ENCODE assay signal across 11 mouse cellular contexts in the genomic region with DNA sequence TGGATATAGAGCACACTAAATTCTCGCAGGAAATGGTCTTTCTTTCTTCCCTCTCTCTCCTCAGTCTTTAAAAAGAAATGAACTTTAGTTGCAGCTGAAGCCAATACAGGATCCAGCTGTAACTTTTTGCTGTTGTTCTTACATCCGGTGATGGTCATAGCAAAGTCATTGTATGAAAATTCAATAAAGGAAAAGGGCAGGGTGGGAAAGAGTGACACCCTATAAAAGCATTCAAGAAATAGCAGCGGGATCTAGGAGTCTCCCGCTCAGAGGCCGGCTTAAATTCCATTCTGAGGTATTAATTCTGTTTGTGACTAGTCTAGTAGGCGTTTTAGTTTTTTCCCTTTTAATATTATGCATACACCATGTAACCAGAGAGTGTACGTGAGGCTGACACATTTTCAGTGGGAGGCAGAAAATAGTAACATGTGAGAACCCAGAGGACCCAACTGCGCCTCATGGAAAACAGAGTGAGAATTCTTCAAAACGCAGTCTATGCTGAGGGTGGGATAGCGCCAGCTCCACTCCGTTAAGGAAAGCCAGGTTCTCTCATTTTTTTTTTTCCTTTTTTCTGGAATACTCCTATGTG. TPM values are rescaled to one million over a fixed set of nuclear protein-coding genes. Genes with fewer than 3 reads are reported as not detected.
DNase-seq lines count a peak whose midpoint lies in the region; ATAC-seq lines count a peak whose summit lies in the region.
"Had no signal": no experiment of that assay in that cellular context is flagged by ENCODE, and none has a peak within 500 bp of the region (broad histone marks: within the 10 kb centered on the region; RNA-seq: fewer than 3 reads in every experiment).

No protein-coding gene starts in this region.

- no peaks in the 10 kb centered on the region for H3K36me3 ChIP-seq in intestine, embryonic 14.5 days (ENCODE audit: control insufficient read depth, insufficient read depth, low read length)
- no peaks in the 10 kb centered on the region for H3K36me3 ChIP-seq in intestine, embryonic 16.5 days (ENCODE audit: control insufficient read depth, insufficient read depth, low read length)
- H3K36me3 ChIP-seq in limb, embryonic 13.5 days, result no peaks in the 10 kb centered on the region

- H3K9me3 ChIP-seq in intestine, embryonic 14.5 days (ENCODE audit: control insufficient read depth, low read length), result no peaks in the 10 kb centered on the region
- H3K9me3 ChIP-seq in intestine, embryonic 16.5 days (ENCODE audit: control insufficient read depth, low read length), result no peaks in the 10 kb centered on the region
- no peaks in the 10 kb centered on the region for H3K9me3 ChIP-seq in limb, embryonic 13.5 days

- ATAC-seq in intestine, embryonic 14.5 days (replicated peaks; ENCODE audit: low FRiP score, low TSS enrichment, low read depth), result no peak
- ATAC-seq in intestine, embryonic 16.5 days, result no peak
- peak; percentile 66 for ATAC-seq in limb, embryonic 13.5 days (ENCODE audit: low FRiP score, low read depth)

- H3K4me3 ChIP-seq in intestine, embryonic 14.5 days (ENCODE audit: low read depth, low read length), result no peak overlapping the region
- H3K4me3 ChIP-seq in intestine, embryonic 16.5 days (ENCODE audit: low read length), result no peak overlapping the region
- no peak overlapping the region for H3K4me3 ChIP-seq in limb, embryonic 13.5 days

- no peaks in the 10 kb centered on the region for H3K27me3 ChIP-seq in intestine, embryonic 14.5 days (replicated peaks; ENCODE audit: control insufficient read depth, insufficient read depth, low read length)
- no peaks in the 10 kb centered on the region for H3K27me3 ChIP-seq in intestine, embryonic 16.5 days (replicated peaks; ENCODE audit: control insufficient read depth, insufficient read depth, low read length)
- no peaks in the 10 kb centered on the region for H3K27me3 ChIP-seq in limb, embryonic 13.5 days

- 0 out of 2 replicates have a peak overlapping the region, but pooled peaks have one; percentile 58 for H3K27ac ChIP-seq in intestine, embryonic 14.5 days (ENCODE audit: low read depth)
- no peak overlapping the region; the same call in 1 of the 2 replicates for H3K27ac ChIP-seq in intestine, embryonic 16.5 days (ENCODE audit: low read length)
- H3K27ac ChIP-seq in limb, embryonic 13.5 days, result peak overlapping the region; percentile 78
- H3K27ac ChIP-seq: macrophage had no signal

- WGBS in intestine, embryonic 14.5 days, result 66% methylated on average over 11 of the region's 11 CpGs
- 67% methylated on average over 11 of the region's 11 CpGs for WGBS in intestine, embryonic 16.5 days
- WGBS in limb, embryonic 13.5 days, result 18% methylated on average over 11 of the region's 11 CpGs

- H3K4me2 ChIP-seq in intestine, embryonic 14.5 days (ENCODE audit: low read length), result no peak overlapping the region
- H3K4me2 ChIP-seq in intestine, embryonic 16.5 days (ENCODE audit: low read depth, low read length), result no peak overlapping the region
- H3K4me2 ChIP-seq in limb, embryonic 13.5 days (replicated peaks), result peak overlapping the region; percentile 46

- H3K9ac ChIP-seq in intestine, embryonic 14.5 days (ENCODE audit: low read length), result no peak overlapping the region
- no peak overlapping the region for H3K9ac ChIP-seq in intestine, embryonic 16.5 days (ENCODE audit: low read depth, low read length)
- H3K9ac ChIP-seq in limb, embryonic 13.5 days, result no peak overlapping the region

- peaks cover 38% of the 10 kb centered on the region for H3K4me1 ChIP-seq in intestine, embryonic 14.5 days (replicated peaks; ENCODE audit: control insufficient read depth, insufficient read depth, low read length)
- peaks cover 22% of the 10 kb centered on the region for H3K4me1 ChIP-seq in intestine, embryonic 16.5 days (ENCODE audit: control insufficient read depth, insufficient read depth, low read length)
- peaks cover 98% of the 10 kb centered on the region for H3K4me1 ChIP-seq in limb, embryonic 13.5 days

- no peak for DNase-seq in intestine, embryonic 14.5 days (ENCODE audit: low spot score)
- DNase-seq in 3134 (ENCODE audit: extremely low read depth, insufficient read length, low spot score) (peak; percentile 36), NIH3T3 (ENCODE audit: low read depth) (peak; percentile 61)
- no peak for DNase-seq in adrenal gland, postnatal 4 days (ENCODE audit: low spot score in 2 of 2)
- no peak for DNase-seq in cerebellum, postnatal 4 days (ENCODE audit: low spot score in 2 of 2)
- DNase-seq: adrenal gland, postnatal 14 days; cerebellum, postnatal 25 days; kidney, postnatal 14 days had no signal

RNA-seq across cellular contexts. Expression of a gene that starts 15.7 kb away (rescaled TPM):
- 51.6 and 52.2 TPM in 2 replicates for polyA plus RNA-seq in intestine, embryonic 14.5 days (2014; fragmentation: Nextera tagmentation; extraction: Ambion mirVana)
- polyA plus RNA-seq in intestine, embryonic 16.5 days (2015; fragmentation: Nextera tagmentation; extraction: Ambion mirVana), result 42.5 and 43.3 TPM in 2 replicates
- polyA plus RNA-seq in limb, embryonic 13.5 days (2015; fragmentation: Nextera tagmentation; extraction: Ambion mirVana), result 60.7 and 61.3 TPM in 2 replicates
- total RNA-seq in adrenal gland, postnatal 4 days (2021), result 100 to 1,000 TPM; 195 to 200 TPM

Comparison
In these comparisons a context has a peak if more than half of its experiments do, and no peak if none do; other contexts are left out.
1. DNase-seq: peak in 3134 (single experiment) and NIH3T3 (single experiment); none in intestine, embryonic 14.5 days (single experiment), adrenal gland, postnatal 4 days (0 of 2) and cerebellum, postnatal 4 days (0 of 2).